Mouse (Mus musculus): ENCODE measurements around the gene Hdac1. TPM values are rescaled to one million over a fixed set of nuclear protein-coding genes. Genes with fewer than 3 reads are reported as not detected.

Hdac1 gene
- polyA plus RNA-seq, 1 experiment from 2014 or later: 189 TPM

DNA sequence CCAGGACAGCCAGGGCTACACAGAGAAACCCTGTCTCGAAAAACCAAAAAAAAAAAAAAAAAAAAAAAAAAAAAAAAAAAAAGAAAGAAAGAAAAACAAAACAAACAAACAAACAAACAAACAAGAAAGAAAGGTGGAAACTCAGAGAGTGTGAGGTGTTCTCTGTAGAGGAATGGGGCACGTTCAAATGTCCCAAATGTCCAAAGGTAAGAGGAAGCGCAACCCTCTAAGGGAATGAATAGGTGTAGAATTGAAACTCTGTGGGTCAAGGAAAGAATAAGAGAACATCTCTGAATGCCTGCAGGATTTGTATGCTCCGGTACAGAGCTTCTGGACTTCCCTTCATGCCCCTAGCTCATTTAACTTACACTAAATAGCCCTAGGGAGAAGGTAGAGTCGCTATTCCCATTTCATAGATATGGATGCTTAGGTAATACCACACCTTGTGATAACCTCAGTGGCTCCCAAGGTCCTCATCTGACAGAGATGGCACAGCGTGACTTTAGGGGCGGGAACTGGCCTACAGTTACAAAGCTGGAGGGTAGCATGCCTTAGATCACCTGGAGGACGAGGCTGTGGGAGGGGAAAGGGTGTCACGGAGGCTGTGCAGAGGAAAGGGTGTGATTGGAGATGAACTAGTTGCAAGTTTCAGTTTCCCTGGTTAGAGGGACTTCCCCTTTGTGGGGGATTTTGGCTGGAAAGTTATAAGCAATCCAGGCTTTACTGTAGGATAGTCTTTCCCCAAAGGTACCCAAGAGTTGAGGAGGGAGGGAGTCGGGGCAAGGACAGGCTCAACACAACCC is 34.9 kb downstream of the Hdac1 start:
- 72% methylated on average over 9 of the region's 10 CpGs for WGBS
- H3K9ac ChIP-seq: no peak overlapping the region
- ATAC-seq: no peak
- no peak overlapping the region for H3K27ac ChIP-seq
- H3K4me1 ChIP-seq: peaks cover 27% of the 10 kb centered on the region
- H3K36me3 ChIP-seq (ENCODE audit: poor library complexity, severe bottlenecking): no peaks in the 10 kb centered on the region
- H3K4me2 ChIP-seq: no peak overlapping the region
- H3K9me3 ChIP-seq (replicated peaks): no peaks in the 10 kb centered on the region
- no peaks in the 10 kb centered on the region for H3K27me3 ChIP-seq
- no peak overlapping the region for H3K4me3 ChIP-seq

- ATAC-seq: no peak
- H3K4me1 ChIP-seq: peaks cover 18% of the 10 kb centered on the region
- no peak overlapping the region for H3K4me2 ChIP-seq
- no peaks in the 10 kb centered on the region for H3K9me3 ChIP-seq (replicated peaks)
- no peak overlapping the region for H3K9ac ChIP-seq
- peaks cover 4% of the 10 kb centered on the region; the same call in 1 of the 2 replicates for H3K27me3 ChIP-seq
- no peak overlapping the region for H3K27ac ChIP-seq
- no peaks in the 10 kb centered on the region for H3K36me3 ChIP-seq (ENCODE audit: poor library complexity, severe bottlenecking)
- H3K4me3 ChIP-seq: no peak overlapping the region
- 77% methylated on average over 3 of the region's 3 CpGs for WGBS
Observed at GRCm38 (mm10) chr4:129505511-129505910, 37.0 kb downstream of the Hdac1 start.

- Histone ChIP-seq H3K4me2 (no peak overlapping the region), H3K9me3 (replicated peaks) (no peaks in the 10 kb centered on the region), H3K9ac (no peak overlapping the region), H3K27me3 (peaks cover 4% of the 10 kb centered on the region), H3K4me1 (peaks cover 12% of the 10 kb centered on the region), H3K36me3 (ENCODE audit: poor library complexity, severe bottlenecking) (no peaks in the 10 kb centered on the region), H3K4me3 (no peak overlapping the region), H3K27ac (no peak overlapping the region)
- ATAC-seq: no peak
- 83% methylated on average over 11 of the region's 11 CpGs for WGBS
Observed at GRCm38 (mm10) chr4:129502901-129503444, 39.5 kb downstream of the Hdac1 start.

DNA sequence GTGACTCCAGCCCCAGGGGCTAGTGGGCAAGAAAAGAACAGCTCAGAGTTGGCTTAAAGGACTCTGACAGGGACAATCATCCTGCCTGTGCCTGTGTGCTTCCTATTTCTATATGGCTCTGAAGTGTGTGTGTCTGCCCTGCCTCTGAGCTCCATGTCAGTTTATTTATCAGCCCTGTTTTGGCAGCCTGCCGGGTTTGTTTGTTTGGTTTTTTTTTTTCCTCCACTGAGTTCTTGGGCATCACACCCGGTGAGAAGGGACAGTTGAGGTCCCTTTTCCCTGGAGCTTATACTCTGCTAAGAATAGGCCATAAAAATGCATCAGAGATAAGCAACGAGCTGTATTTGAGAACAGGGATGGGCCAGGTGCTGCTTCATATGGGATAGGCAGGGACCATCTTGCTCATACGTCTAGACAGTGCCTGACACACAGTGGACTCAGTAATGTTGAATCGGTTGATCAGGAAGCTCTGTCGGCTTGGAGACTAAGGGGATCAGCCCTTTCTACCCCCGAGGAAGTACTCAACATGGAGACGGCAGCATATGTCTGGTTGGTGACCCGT is 40.1 kb downstream of the Hdac1 start:
- peaks cover 12% of the 10 kb centered on the region for H3K4me1 ChIP-seq
- H3K4me2 ChIP-seq: no peak overlapping the region
- no peaks in the 10 kb centered on the region for H3K9me3 ChIP-seq (replicated peaks)
- H3K27ac ChIP-seq: no peak overlapping the region
- no peak for ATAC-seq
- 79% methylated on average over 9 of the region's 9 CpGs for WGBS
- no peak overlapping the region for H3K4me3 ChIP-seq
- peaks cover 4% of the 10 kb centered on the region for H3K27me3 ChIP-seq
- no peak overlapping the region for H3K9ac ChIP-seq
- no peaks in the 10 kb centered on the region for H3K36me3 ChIP-seq (ENCODE audit: poor library complexity, severe bottlenecking)

DNA sequence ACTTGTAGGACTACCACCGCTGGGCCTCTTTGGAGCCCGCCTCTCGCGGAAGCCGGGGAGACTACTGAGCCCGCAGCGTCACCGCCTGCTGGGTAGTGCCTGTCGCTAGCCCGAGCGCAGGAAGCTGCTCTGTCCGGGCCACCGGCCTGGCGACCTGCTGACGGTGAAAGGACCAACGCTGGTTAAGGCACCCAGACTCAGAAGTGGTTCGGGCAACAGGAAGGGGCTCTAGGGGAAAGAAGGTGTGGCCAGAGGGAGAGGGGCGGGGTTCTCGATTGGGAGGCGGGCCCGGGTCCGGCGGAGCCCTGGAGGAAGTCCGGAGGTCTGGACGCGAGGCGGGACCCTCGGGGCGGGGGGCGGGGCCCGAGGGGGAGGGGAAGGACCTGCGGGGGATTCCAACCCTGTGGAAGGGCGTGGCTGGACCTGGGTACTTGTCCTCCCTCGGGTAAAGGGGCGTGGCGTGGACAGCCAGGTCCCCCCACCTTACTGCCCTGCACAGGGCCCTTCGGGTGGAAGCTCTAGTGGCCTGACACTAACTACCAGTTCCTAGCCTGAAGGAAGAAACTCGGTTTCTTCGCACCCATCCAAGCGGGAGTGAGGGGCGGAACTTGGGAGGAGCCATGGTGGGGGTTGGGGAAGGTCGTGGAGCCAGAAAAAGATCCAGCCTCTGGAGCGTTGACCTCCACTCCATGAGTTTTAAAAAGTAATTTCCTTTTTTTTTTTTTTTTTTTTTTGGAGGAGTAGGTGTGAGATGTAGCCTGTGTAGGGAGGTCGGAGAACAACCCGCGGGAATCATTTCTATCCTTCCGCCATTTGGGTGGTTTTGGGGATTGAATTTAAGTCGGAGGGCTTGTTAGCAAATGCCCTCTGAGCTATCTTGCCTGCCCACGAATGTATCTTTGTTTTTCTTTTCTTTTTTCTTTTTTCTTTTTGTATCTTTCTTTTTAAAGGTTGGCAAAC is 41.6 kb downstream of the Hdac1 start:
- peak; percentile 86 for ATAC-seq

DNA sequence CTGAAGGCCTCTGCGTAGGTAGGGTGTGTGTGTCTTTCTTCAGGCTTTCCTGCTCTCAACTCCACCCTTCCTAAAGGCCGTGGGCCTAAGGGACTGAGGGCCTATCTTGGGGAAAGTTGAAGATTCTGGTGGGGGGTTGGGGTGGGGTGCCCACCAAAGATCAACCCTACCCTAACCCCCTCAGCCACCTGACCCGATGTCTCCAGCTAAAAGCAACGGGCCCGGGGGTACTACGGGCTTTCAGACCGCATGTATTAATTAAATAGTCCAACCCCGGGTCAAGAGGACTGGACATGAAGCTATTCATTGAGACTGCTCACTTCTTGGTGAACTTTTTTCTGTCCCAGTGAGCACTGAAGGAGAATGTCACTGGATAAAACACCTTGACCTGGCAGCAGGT is 42.5 kb downstream of the Hdac1 start:
- Histone ChIP-seq H3K27ac (no peak overlapping the region), H3K9me3 (replicated peaks) (no peaks in the 10 kb centered on the region), H3K9ac (no peak overlapping the region), H3K4me1 (peaks cover 30% of the 10 kb centered on the region), H3K27me3 (peaks cover 4% of the 10 kb centered on the region), H3K36me3 (ENCODE audit: poor library complexity, severe bottlenecking) (no peaks in the 10 kb centered on the region), H3K4me2 (peak overlapping the region; percentile 83), H3K4me3 (0 out of 2 replicates have a peak overlapping the region, but pooled peaks have one; percentile 56)
- ATAC-seq: no peak
- 83% methylated on average over 8 of the region's 8 CpGs for WGBS

More for the DNA sequence above, 41.6 kb downstream of the Hdac1 start:
- WGBS: 1% methylated on average over 48 of the region's 49 CpGs
- Histone ChIP-seq H3K9ac (peak overlapping the region; percentile 64), H3K4me1 (peaks cover 23% of the 10 kb centered on the region), H3K9me3 (replicated peaks) (no peaks in the 10 kb centered on the region), H3K4me2 (peak overlapping the region; percentile 83), H3K27me3 (peaks cover 4% of the 10 kb centered on the region), H3K27ac (peak overlapping the region; percentile 64), H3K4me3 (peak overlapping the region; percentile 56), H3K36me3 (ENCODE audit: poor library complexity, severe bottlenecking) (no peaks in the 10 kb centered on the region)

GRCm38 (mm10) chr4:129498941-129499340 is 43.6 kb downstream of the Hdac1 start:
- H3K9me3 ChIP-seq (replicated peaks): no peaks in the 10 kb centered on the region
- WGBS: 79% methylated on average over 3 of the region's 3 CpGs
- no peak for ATAC-seq
- no peak overlapping the region for H3K27ac ChIP-seq
- peaks cover 30% of the 10 kb centered on the region for H3K4me1 ChIP-seq
- no peak overlapping the region for H3K4me2 ChIP-seq
- no peak overlapping the region for H3K9ac ChIP-seq
- no peak overlapping the region for H3K4me3 ChIP-seq
- H3K27me3 ChIP-seq: peaks cover 4% of the 10 kb centered on the region
- no peaks in the 10 kb centered on the region for H3K36me3 ChIP-seq (ENCODE audit: poor library complexity, severe bottlenecking)

- 49% methylated on average over 6 of the region's 6 CpGs for WGBS
- ATAC-seq: no peak
Observed at GRCm38 (mm10) chr4:129496631-129497030, 45.9 kb downstream of the Hdac1 start.

GRCm38 (mm10) chr4:129495672-129496562 is 46.6 kb downstream of the Hdac1 start:
- no peaks in the 10 kb centered on the region for H3K36me3 ChIP-seq (ENCODE audit: poor library complexity, severe bottlenecking)
- peaks cover 23% of the 10 kb centered on the region for H3K27me3 ChIP-seq
- H3K9me3 ChIP-seq (replicated peaks): no peaks in the 10 kb centered on the region
- H3K9ac ChIP-seq: peak overlapping the region; percentile 34
- H3K4me1 ChIP-seq: peaks cover 33% of the 10 kb centered on the region
- peak overlapping the region; percentile 39 for H3K4me2 ChIP-seq
- WGBS: 19% methylated on average over 16 of the region's 16 CpGs
- H3K27ac ChIP-seq: peak overlapping the region; percentile 68
- peak; percentile 22; the same call in 1 of the 2 replicates for ATAC-seq
- peak overlapping the region; percentile 11; the same call in 1 of the 2 replicates for H3K4me3 ChIP-seq

More at GRCm38 (mm10) chr4:129496631-129497030, 45.9 kb downstream of the Hdac1 start:
- H3K4me1 ChIP-seq: peaks cover 33% of the 10 kb centered on the region
- peak overlapping the region; percentile 39 for H3K4me2 ChIP-seq
- peaks cover 16% of the 10 kb centered on the region for H3K27me3 ChIP-seq
- peak overlapping the region; percentile 34 for H3K9ac ChIP-seq
- H3K4me3 ChIP-seq: peak overlapping the region; percentile 11; the same call in 1 of the 2 replicates
- H3K36me3 ChIP-seq (ENCODE audit: poor library complexity, severe bottlenecking): no peaks in the 10 kb centered on the region
- H3K9me3 ChIP-seq (replicated peaks): no peaks in the 10 kb centered on the region
- H3K27ac ChIP-seq: peak overlapping the region; percentile 68

- Histone ChIP-seq H3K9me3 (replicated peaks) (no peaks in the 10 kb centered on the region), H3K4me1 (peaks cover 32% of the 10 kb centered on the region), H3K4me3 (no peak overlapping the region), H3K4me2 (no peak overlapping the region), H3K9ac (no peak overlapping the region), H3K36me3 (ENCODE audit: poor library complexity, severe bottlenecking) (no peaks in the 10 kb centered on the region), H3K27ac (no peak overlapping the region), H3K27me3 (peaks cover 28% of the 10 kb centered on the region)
- 68% methylated on average over 7 of the region's 7 CpGs for WGBS
- ATAC-seq: no peak
Observed at GRCm38 (mm10) chr4:129494681-129495080, 47.8 kb downstream of the Hdac1 start.

All from forebrain, embryonic 13.5 days (tissue).